Mouse (Mus musculus) forebrain, embryonic 14.5 days (tissue): ENCODE measurements around the gene Sox13. TPM values are rescaled to one million over a fixed set of nuclear protein-coding genes. Genes with fewer than 3 reads are reported as not detected.

ENCODE experiments used
- ATAC-seq: fragments of 200-750 bp; cut with Nextera tagmentation; 2 replicates; pipeline ENCODE4 v1.8.0; 2017; ENCODE audit warnings: mild to moderate bottlenecking, moderate library complexity
- DNase-seq: peaks from one replicate; pipeline ENCODE4 v3.0.0-alpha.2; 2015; ENCODE audit warnings: low spot score
- H3K27ac ChIP-seq: fragments of 300-500 bp; sonication (generic); 2 replicates; pipeline ENCODE4 v1.5.1; 2014; ENCODE audit warnings: low read depth, mild to moderate bottlenecking, control low read depth, low read length, moderate library complexity
- H3K27me3 ChIP-seq: fragments of 300-500 bp; sonication (generic); replicated peaks from 2 replicates; pipeline ENCODE4 v1.6.1; 2014; ENCODE audit warnings: low read length, control low read depth, mixed read lengths; ENCODE audit not compliant: control insufficient read depth, insufficient read depth
- H3K36me3 ChIP-seq: fragments of 300-500 bp; sonication (generic); 2 replicates; pipeline ENCODE4 v1.6.1; 2014; ENCODE audit warnings: low read length, control low read depth; ENCODE audit not compliant: control insufficient read depth, insufficient read depth
- H3K4me1 ChIP-seq: fragments of 300-500 bp; sonication (generic); 2 replicates; pipeline ENCODE4 v1.6.1; 2014; ENCODE audit warnings: antibody characterized with exemption, low read length, control low read depth; ENCODE audit not compliant: control insufficient read depth, insufficient read depth
- H3K4me2 ChIP-seq: fragments of 300-500 bp; sonication (generic); 2 replicates; pipeline ENCODE4 v1.6.1; 2014; ENCODE audit warnings: mild to moderate bottlenecking, control low read depth, low read length
- H3K4me3 ChIP-seq: fragments of 300-500 bp; sonication (generic); 2 replicates; pipeline ENCODE4 v1.5.1; 2014; ENCODE audit warnings: low read depth, low read length, control low read depth
- H3K9ac ChIP-seq: fragments of 300-500 bp; sonication (generic); 2 replicates; pipeline ENCODE4 v1.6.1; 2014; ENCODE audit warnings: mild to moderate bottlenecking, low read length, control low read depth, moderate library complexity
- H3K9me3 ChIP-seq: fragments of 300-500 bp; sonication (generic); replicated peaks from 2 replicates; pipeline ENCODE4 v1.6.1; 2016; ENCODE audit warnings: low read length, control low read depth, mixed read lengths; ENCODE audit not compliant: control insufficient read depth
- WGBS: fragments of 180-500 bp; shearing (Covaris S2); extraction: QIAGEN DNeasy Blood & Tissue Kit; methylation state at CpG from one replicate; pipeline ENCODE4 v1.1.7; 2014; 5-methylcytosine and 5-hydroxymethylcytosine counted together
- polyA plus RNA-seq: library from polyadenylated mRNA; unstranded; fragments of >200 nt; fragmentation: Nextera tagmentation; extraction: Ambion mirVana; gene quantifications from 2 replicates; pipeline ENCODE4 v1.2.1, GENCODE M21; 2014

Sox13 gene
- polyA plus RNA-seq, 1 experiment from 2014 or later, result 4.3 TPM

DNA sequence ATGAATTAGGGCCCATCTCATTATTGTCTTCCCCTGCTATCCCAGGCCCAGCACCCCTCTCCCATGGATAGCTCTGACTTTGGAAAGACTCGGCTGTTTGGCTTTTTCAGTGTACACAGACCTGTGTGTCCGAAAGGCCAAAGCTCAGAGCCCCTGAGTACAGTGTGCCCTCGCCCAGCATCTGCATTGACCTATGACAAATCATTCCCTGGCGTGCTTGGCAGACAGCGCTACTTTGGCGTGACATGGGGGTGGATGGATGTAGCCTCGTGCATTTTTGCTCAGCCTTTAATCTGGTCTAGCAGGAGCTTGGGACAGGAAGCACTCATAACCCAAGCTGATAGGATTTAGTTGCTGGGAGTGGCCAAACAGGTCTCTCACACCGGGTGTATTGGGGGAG is 52.1 kb downstream of the Sox13 start:
- ATAC-seq, result no peak
- DNase-seq, result no peak

DNA sequence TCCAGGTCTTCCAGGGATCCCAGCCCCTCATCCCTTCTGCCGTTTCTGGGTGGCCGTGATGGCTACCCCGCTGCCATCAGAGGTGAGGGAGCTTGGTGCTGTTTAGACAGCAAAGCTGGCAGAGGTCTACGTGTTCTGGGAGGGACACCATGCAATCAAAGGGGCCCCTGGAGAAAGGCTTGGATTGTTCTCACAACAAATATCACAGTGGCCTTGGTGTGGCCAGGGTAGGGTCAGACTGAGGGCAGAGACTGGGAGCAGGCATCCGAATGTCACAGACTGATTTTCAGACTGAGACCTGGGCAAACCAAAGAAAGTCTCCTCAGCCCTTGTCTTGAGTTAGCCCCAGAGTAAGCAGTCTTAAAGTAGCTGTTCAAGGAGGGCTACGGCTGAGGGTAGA is 52.7 kb downstream of the Sox13 start:
- Histone ChIP-seq H3K36me3 (no peaks in the 10 kb centered on the region), H3K27ac (no peak overlapping the region), H3K4me3 (no peak overlapping the region), H3K9ac (no peak overlapping the region), H3K4me2 (no peak overlapping the region), H3K9me3 (no peaks in the 10 kb centered on the region), H3K27me3 (no peaks in the 10 kb centered on the region), H3K4me1 (peaks cover 5% of the 10 kb centered on the region; the same call in 1 of the 2 replicates)
- ATAC-seq, result no peak
- DNase-seq, result no peak
- WGBS, result 90% methylated on average over 6 of the region's 6 CpGs

More for the DNA sequence above, 52.1 kb downstream of the Sox13 start:
- H3K36me3 ChIP-seq, result no peaks in the 10 kb centered on the region
- 80% methylated on average over 8 of the region's 8 CpGs for WGBS
- no peak overlapping the region for H3K4me2 ChIP-seq
- no peaks in the 10 kb centered on the region for H3K9me3 ChIP-seq
- no peak overlapping the region for H3K4me3 ChIP-seq
- no peak overlapping the region for H3K27ac ChIP-seq
- no peaks in the 10 kb centered on the region for H3K27me3 ChIP-seq
- H3K4me1 ChIP-seq, result peaks cover 5% of the 10 kb centered on the region; the same call in 1 of the 2 replicates
- no peak overlapping the region for H3K9ac ChIP-seq

DNA sequence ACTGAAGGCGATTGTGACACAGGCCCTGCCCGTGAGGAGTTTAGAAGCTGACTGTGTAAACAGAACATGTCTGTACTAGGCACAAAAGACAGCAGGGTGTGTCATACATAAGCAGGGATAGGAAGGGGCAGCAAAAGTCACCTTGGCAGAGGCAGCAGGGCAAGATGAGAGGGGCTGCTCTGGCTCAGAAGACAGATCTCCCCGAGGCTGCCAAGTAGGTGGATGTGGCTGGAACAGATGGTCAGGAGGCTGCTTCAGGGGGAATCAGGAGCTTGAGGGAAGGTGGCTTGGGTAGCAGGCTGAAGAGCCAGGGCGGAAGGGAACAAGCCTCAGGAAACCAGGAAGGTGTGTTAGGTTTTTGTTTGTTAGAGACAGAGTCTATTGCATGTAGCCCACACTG is 53.8 kb downstream of the Sox13 start:
- H3K36me3 ChIP-seq, result no peaks in the 10 kb centered on the region
- no peak overlapping the region for H3K4me2 ChIP-seq
- H3K4me3 ChIP-seq, result no peak overlapping the region
- no peak for DNase-seq
- no peaks in the 10 kb centered on the region for H3K27me3 ChIP-seq
- ATAC-seq, result no peak
- no peak overlapping the region for H3K9ac ChIP-seq
- H3K4me1 ChIP-seq, result peaks cover 5% of the 10 kb centered on the region; the same call in 1 of the 2 replicates
- 79% methylated on average over 4 of the region's 4 CpGs for WGBS
- H3K27ac ChIP-seq, result no peak overlapping the region
- no peaks in the 10 kb centered on the region for H3K9me3 ChIP-seq

DNA sequence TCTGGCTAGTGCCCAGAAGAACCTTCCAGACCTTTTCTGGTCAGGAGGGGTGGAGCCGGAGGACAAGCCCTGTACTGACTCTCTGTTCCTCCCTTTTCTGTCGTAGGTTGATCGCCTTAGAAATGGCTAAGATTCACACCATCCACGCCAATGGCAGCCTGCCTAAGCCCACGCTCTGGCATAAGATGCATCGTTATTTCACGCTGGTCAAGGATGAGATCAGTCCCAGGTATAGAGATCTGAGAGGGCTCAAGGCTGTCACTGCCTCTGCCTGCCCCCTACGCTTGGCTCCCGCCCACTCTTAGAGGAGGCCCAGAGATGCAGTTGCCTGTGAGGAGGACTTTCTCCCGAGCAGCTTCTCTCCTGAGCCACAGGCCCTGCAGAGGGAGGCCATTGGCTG is 55.5 kb downstream of the Sox13 start:
- no peaks in the 10 kb centered on the region for H3K9me3 ChIP-seq
- no peak overlapping the region for H3K4me2 ChIP-seq
- H3K36me3 ChIP-seq, result no peaks in the 10 kb centered on the region
- peaks cover 7% of the 10 kb centered on the region; the same call in 1 of the 2 replicates for H3K4me1 ChIP-seq
- H3K9ac ChIP-seq, result no peak overlapping the region
- 55% methylated on average over 10 of the region's 10 CpGs for WGBS
- no peak overlapping the region for H3K27ac ChIP-seq
- H3K4me3 ChIP-seq, result no peak overlapping the region
- H3K27me3 ChIP-seq, result peaks cover 16% of the 10 kb centered on the region; the same call in 1 of the 2 replicates
- no peak for DNase-seq
- no peak for ATAC-seq

DNA sequence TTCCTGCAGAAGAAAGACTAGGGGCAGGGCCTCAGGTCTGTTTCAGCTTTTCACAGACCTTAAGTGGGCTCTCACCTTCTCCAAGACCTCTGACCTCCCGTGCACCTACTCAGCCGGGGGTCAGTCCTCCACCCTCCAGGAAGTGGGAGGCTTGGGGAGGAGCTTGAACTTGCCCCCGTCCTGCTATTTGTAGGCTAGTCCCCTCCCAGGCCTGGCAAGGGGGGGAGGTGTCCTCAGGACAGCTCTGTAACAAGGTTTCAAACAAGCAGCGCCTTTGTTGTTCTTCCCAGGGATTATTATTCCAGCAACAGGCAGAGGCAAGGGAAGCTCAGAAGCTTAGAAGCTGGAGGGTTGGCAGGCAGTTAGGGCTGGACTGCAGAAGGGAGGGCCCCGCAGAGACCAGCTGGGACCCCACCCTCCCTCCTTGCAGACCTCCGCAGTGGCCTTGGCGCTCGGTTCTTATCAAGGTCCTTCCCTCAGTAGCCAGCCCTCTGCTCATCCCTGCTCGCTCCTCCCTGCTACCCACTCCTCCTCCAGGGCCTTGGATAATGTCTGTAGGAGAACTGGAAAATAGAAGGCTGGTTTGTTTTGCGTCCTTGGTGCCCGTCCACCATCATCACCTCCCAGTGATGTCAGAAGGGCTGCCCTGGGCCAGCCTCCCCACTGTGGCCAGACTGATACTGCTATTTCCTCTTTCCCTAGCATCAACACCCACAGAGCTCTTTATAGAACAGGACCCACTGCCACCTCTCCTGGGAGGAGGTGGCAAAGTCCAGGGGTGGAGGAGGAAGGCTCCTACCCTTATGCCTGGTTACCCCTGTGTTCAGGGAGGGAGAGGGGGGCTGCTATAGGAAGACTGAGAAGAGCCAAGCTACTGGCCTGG is 56.3 kb downstream of the Sox13 start:
- DNase-seq, result no peak
- Histone ChIP-seq H3K27ac (no peak overlapping the region), H3K9ac (no peak overlapping the region), H3K9me3 (no peaks in the 10 kb centered on the region), H3K36me3 (no peaks in the 10 kb centered on the region), H3K4me2 (no peak overlapping the region), H3K4me1 (peaks cover 7% of the 10 kb centered on the region; the same call in 1 of the 2 replicates), H3K27me3 (peaks cover 20% of the 10 kb centered on the region; the same call in 1 of the 2 replicates), H3K4me3 (no peak overlapping the region)
- 12% methylated on average over 11 of the region's 11 CpGs for WGBS
- no peak for ATAC-seq

DNA sequence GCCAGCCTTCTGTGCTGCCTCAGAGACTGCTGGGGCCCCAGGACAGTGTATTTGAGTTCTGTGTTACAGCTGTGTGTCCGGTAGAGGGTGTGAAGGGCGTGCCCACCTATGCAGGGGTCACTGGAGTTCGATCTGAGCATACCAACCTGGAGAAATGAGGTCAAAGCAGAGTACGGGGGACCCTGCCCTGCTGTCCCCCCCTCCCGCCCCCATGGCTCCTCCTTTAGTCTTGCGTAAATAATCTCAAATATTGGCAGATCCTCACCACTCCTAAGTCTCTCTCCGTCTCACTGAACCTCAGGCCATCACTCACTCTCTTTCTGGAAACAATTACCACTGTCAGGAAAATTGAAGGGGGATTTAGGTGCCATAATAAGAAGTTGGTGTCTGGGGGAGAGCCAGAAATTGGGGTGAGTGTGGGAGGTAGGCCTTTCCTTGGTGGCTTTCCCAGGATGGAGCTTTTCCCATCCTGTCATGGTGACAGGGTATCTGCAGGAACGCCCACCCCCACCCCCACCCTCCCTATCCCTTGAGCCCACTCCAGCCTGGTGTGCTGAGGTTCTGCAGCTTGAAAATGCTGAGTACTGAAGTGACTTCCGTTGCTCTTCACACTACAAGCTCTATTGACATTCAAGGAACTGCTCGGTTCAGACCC is 57.1 kb downstream of the Sox13 start:
- Histone ChIP-seq H3K27me3 (peaks cover 20% of the 10 kb centered on the region; the same call in 1 of the 2 replicates), H3K9ac (no peak overlapping the region), H3K9me3 (no peaks in the 10 kb centered on the region), H3K4me3 (no peak overlapping the region), H3K36me3 (no peaks in the 10 kb centered on the region), H3K4me1 (peaks cover 7% of the 10 kb centered on the region; the same call in 1 of the 2 replicates), H3K4me2 (no peak overlapping the region), H3K27ac (no peak overlapping the region)
- no peak for DNase-seq
- no peak for ATAC-seq
- 50% methylated on average over 10 of the region's 10 CpGs for WGBS

DNA sequence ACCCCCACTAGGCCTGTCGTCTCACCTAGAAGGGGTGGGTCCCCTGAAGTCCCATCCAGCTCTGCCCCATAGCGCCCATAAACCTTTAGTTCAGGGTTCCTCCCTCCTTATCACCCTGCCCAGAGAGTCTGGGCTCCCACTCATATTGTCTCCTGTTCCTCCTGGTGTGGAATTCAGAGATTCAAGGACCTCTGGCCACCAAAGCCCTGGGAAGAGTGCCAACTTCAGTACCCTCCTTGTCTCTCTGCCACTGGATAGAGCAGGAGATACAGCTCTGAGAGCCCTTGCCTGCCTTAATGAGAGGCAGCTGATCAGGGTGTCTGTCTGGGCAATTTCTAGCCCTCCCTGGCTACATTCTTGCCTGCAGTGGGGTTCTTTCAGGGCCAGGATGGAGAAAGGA is 59.3 kb downstream of the Sox13 start:
- ATAC-seq, result no peak
- Histone ChIP-seq H3K27me3 (peaks cover 20% of the 10 kb centered on the region; the same call in 1 of the 2 replicates), H3K9ac (no peak overlapping the region)

DNA sequence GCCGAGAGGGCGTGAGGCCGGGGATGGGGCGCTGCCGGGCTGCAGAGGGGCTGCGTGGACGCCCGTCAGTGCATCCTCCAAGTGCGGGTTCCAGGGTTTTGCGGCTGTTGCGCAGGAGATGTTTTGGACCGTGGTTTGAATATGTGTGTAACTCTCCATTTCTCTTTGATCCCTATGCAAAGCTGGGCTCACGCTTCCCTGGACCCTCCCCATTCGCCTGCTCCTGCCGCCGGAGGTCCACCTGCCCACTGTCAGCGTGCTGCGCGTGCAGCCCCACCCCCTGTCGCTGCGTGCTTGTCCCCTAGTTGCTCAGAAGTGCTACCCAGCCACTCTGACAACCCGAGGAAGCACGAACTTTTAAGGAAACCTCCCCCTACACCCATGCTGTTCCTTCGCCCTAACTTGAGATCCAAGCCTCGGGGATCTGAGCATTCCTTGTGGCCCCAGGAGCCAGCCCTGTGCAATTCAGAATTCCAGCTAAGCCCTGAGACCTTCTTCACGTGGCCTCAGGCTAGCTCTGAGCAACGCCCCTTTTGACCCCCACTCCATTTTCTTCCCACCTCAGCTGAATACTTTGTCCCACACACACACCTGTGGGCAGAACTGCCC is 60.1 kb downstream of the Sox13 start:
- Histone ChIP-seq H3K27ac (no peak overlapping the region), H3K4me2 (peak overlapping the region; percentile 64), H3K36me3 (no peaks in the 10 kb centered on the region), H3K9me3 (no peaks in the 10 kb centered on the region), H3K4me3 (peak overlapping the region; percentile 45), H3K4me1 (peaks cover 7% of the 10 kb centered on the region; the same call in 1 of the 2 replicates), H3K27me3 (peaks cover 20% of the 10 kb centered on the region; the same call in 1 of the 2 replicates), H3K9ac (peak overlapping the region; percentile 69)
- DNase-seq (no peak), ATAC-seq (peak; percentile 13)
- WGBS, result under 1% methylated on average over 27 of the region's 27 CpGs

More for the DNA sequence above, 59.3 kb downstream of the Sox13 start:
- no peak for DNase-seq
- Histone ChIP-seq H3K4me3 (no peak overlapping the region), H3K4me2 (no peak overlapping the region), H3K4me1 (peaks cover 7% of the 10 kb centered on the region; the same call in 1 of the 2 replicates), H3K36me3 (no peaks in the 10 kb centered on the region), H3K27ac (no peak overlapping the region), H3K9me3 (no peaks in the 10 kb centered on the region)
- WGBS, result 45% methylated on average over 2 of the region's 2 CpGs
